Mouse (Mus musculus) limb, embryonic 14.5 days (tissue): ENCODE data around the gene Crebbp. TPM values are rescaled to one million over a fixed set of nuclear protein-coding genes. Genes with fewer than 3 reads are reported as not detected.

Source experiments
- ATAC-seq: fragments of 200-750 bp; cut with Nextera tagmentation; 2 replicates; pipeline ENCODE4 v1.8.0; 2017; ENCODE audit warnings: low read depth, moderate number of reproducible peaks, moderate TSS enrichment; ENCODE audit not compliant: low FRiP score
- DNase-seq: peaks from one replicate; pipeline ENCODE4 v3.0.0-alpha.2; 2015; ENCODE audit warnings: low spot score
- H3K27ac ChIP-seq: fragments of 300-500 bp; sonication (generic); replicated peaks from 2 replicates; pipeline ENCODE4 v1.5.1; 2014; ENCODE audit warnings: low read depth, mild to moderate bottlenecking, low read length, moderate library complexity, mixed read lengths
- H3K27me3 ChIP-seq: fragments of 300-500 bp; sonication (generic); 2 replicates; pipeline ENCODE4 v1.6.1; 2014; ENCODE audit warnings: low read length, mixed read lengths; ENCODE audit not compliant: control insufficient read depth, insufficient read depth
- H3K36me3 ChIP-seq: fragments of 300-500 bp; sonication (generic); 2 replicates; pipeline ENCODE4 v1.6.1; 2014; ENCODE audit warnings: mild to moderate bottlenecking, low read length, moderate library complexity, mixed read lengths; ENCODE audit not compliant: control insufficient read depth, insufficient read depth
- H3K4me1 ChIP-seq: fragments of 300-500 bp; sonication (generic); 2 replicates; pipeline ENCODE4 v1.6.1; 2014; ENCODE audit warnings: antibody characterized with exemption, low read length, mixed read lengths; ENCODE audit not compliant: control insufficient read depth, insufficient read depth
- H3K4me2 ChIP-seq: fragments of 300-500 bp; sonication (generic); replicated peaks from 2 replicates; pipeline ENCODE4 v1.6.1; 2014; ENCODE audit warnings: low read depth, mild to moderate bottlenecking, low read length, moderate library complexity; ENCODE audit not compliant: severe bottlenecking
- H3K4me3 ChIP-seq: fragments of 300-500 bp; sonication (generic); replicated peaks from 2 replicates; pipeline ENCODE4 v1.5.1; 2014; ENCODE audit warnings: low read length
- H3K9ac ChIP-seq: fragments of 300-500 bp; sonication (generic); 2 replicates; pipeline ENCODE4 v1.6.1; 2014; ENCODE audit warnings: mild to moderate bottlenecking, low read depth, low read length, moderate library complexity; ENCODE audit not compliant: severe bottlenecking
- H3K9me3 ChIP-seq: fragments of 300-500 bp; sonication (generic); 2 replicates; pipeline ENCODE4 v1.6.1; 2016; ENCODE audit warnings: low read length; ENCODE audit not compliant: control insufficient read depth
- POLR2A ChIP-seq: fragments of 200-500 bp; IDR thresholded peaks from 2 replicates; pipeline ENCODE4 v1.8.0; 2012; ENCODE audit warnings: inconsistent platforms, mild to moderate bottlenecking, moderate library complexity, borderline replicate concordance; ENCODE audit not compliant: insufficient read depth, insufficient read length; ENCODE audit errors: extremely low read depth
- WGBS: fragments of 180-500 bp; shearing (Covaris S2); extraction: QIAGEN DNeasy Blood & Tissue Kit; methylation state at CpG from one replicate; pipeline ENCODE4 v1.1.7; 2014; 5-methylcytosine and 5-hydroxymethylcytosine counted together
- polyA plus RNA-seq, 2 experiments: library from polyadenylated mRNA; depleted of rRNA in 1 of 2; stranded (reverse) in 1 of 2; unstranded in 1 of 2; fragments of >200 nt; fragmentation: Nextera tagmentation in 1 of 2; extraction: Ambion mirVana in 1 of 2; gene quantifications; 2 replicates each; pipeline versions ENCODE4 v1.2.1 to v1.2.3; 2012 to 2014

The Crebbp gene
- polyA plus RNA-seq, 2 experiments = 31.3 to 60.5 TPM

GRCm38 (mm10) chr16:4160246-4160897 lies 53.4 kb downstream of the Crebbp start:
- 81% methylated on average over 4 of the region's 4 CpGs for WGBS
- Histone ChIP-seq H3K4me1 (peaks cover 15% of the 10 kb centered on the region), H3K36me3 (no peaks in the 10 kb centered on the region), H3K4me3 (no peak overlapping the region), H3K4me2 (no peak overlapping the region), H3K9ac (no peak overlapping the region), H3K27me3 (no peaks in the 10 kb centered on the region), H3K9me3 (no peaks in the 10 kb centered on the region), H3K27ac (no peak overlapping the region)
- ATAC-seq = 0 out of 2 replicates have a peak, but pooled peaks have one; percentile 34
- DNase-seq = peak; percentile 83
- no peak for TF ChIP-seq POLR2A

DNA sequence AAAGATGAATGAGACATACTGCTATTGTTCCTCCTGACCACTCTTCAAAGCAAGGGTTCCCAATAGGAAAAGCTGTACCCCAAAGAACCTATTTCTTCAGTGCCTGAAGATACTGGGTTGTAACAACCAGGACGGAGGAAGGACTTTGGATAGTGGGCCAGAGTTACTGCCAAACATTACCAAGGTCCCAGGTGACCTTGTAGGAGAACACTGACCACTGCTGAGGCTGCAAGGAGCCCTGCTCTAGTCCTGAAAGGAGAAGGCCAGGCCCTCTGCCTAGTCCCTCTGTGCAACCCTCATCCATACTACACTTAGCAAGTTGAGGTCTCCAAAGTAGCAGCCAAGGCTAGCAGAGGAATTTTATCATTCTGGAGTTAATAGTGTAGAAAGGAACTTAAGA lies 60.7 kb downstream of the Crebbp start:
- Histone ChIP-seq H3K9ac (no peak overlapping the region), H3K9me3 (no peaks in the 10 kb centered on the region), H3K27me3 (no peaks in the 10 kb centered on the region), H3K27ac (no peak overlapping the region), H3K4me3 (no peak overlapping the region), H3K4me1 (no peaks in the 10 kb centered on the region), H3K4me2 (no peak overlapping the region), H3K36me3 (peaks cover 35% of the 10 kb centered on the region)
- DNase-seq = no peak
- WGBS = 93% methylated on average over 1 of the region's 1 CpGs
- no peak for ATAC-seq
- TF ChIP-seq POLR2A = no peak

DNA sequence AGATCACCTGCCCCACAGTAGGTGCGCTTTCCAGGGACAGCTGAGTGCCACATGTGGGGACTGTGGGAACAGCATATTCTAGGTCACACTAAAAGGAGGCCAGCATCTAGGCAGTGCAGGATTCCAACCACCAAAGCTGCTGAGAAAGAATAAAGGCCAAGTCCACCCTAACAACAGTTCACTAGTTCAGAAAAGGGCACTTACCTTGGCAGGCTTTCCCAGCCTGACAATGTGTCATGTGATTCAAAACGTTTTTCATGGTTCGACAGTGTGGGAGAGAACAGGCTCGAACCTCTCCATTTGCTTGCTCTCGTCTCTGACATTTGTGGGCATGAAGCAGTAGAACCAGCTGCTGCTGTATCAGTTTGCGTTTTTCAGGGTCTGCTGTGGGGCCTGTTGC lies 75.3 kb downstream of the Crebbp start:
- no peak for ATAC-seq
- no peak for DNase-seq
- H3K27ac ChIP-seq = no peak overlapping the region
- H3K27me3 ChIP-seq = no peaks in the 10 kb centered on the region
- TF ChIP-seq POLR2A = no peak
- peaks cover 38% of the 10 kb centered on the region for H3K36me3 ChIP-seq
- no peak overlapping the region for H3K4me2 ChIP-seq
- no peak overlapping the region for H3K4me3 ChIP-seq
- H3K9me3 ChIP-seq = no peaks in the 10 kb centered on the region
- WGBS = 75% methylated on average over 6 of the region's 6 CpGs
- no peak overlapping the region for H3K9ac ChIP-seq
- no peaks in the 10 kb centered on the region for H3K4me1 ChIP-seq

DNA sequence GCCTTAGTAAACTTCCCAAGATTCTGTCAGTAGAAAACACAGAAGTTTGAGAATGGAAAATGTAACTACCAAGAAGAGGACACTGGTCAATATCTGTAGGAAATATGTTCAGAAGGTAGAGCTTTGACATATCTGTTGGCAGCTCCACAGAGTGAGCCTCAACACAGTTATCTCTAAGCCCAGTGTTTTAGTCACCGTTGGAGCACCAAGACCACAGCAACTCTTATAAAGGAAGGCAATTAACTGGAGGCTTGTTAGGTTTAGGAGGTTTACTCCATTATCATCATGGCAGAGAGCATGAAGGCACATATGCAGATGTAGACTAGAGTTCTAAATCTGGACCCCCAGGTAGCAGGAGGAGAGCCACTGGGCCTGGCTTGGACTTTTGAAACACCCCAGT lies 80.0 kb downstream of the Crebbp start:
- 100% methylated on average over 1 of the region's 1 CpGs for WGBS
- no peak for ATAC-seq
- H3K4me3 ChIP-seq = no peak overlapping the region
- no peak for DNase-seq
- H3K27ac ChIP-seq = no peak overlapping the region
- H3K4me2 ChIP-seq = no peak overlapping the region
- no peak overlapping the region for H3K9ac ChIP-seq
- H3K27me3 ChIP-seq = no peaks in the 10 kb centered on the region
- no peaks in the 10 kb centered on the region for H3K9me3 ChIP-seq
- no peaks in the 10 kb centered on the region for H3K4me1 ChIP-seq
- H3K36me3 ChIP-seq = peaks cover 48% of the 10 kb centered on the region
- no peak for TF ChIP-seq POLR2A

GRCm38 (mm10) chr16:4128894-4129293 lies 84.9 kb downstream of the Crebbp start:
- no peak for ATAC-seq
- Histone ChIP-seq H3K9me3 (no peaks in the 10 kb centered on the region), H3K9ac (no peak overlapping the region), H3K27ac (no peak overlapping the region), H3K4me1 (no peaks in the 10 kb centered on the region), H3K4me2 (no peak overlapping the region), H3K4me3 (no peak overlapping the region), H3K36me3 (peaks cover 49% of the 10 kb centered on the region), H3K27me3 (no peaks in the 10 kb centered on the region)
- 100% methylated on average over 1 of the region's 1 CpGs for WGBS
- no peak for DNase-seq
- TF ChIP-seq POLR2A = no peak

- H3K9me3 ChIP-seq = no peaks in the 10 kb centered on the region
- H3K9ac ChIP-seq = no peak overlapping the region
- ATAC-seq = no peak
- no peak for TF ChIP-seq POLR2A
- H3K4me3 ChIP-seq = no peak overlapping the region
- H3K4me1 ChIP-seq = no peaks in the 10 kb centered on the region
- DNase-seq = no peak
- no peak overlapping the region for H3K27ac ChIP-seq
- over 99% methylated on average over 4 of the region's 4 CpGs for WGBS
- H3K36me3 ChIP-seq = peaks cover 88% of the 10 kb centered on the region
- no peak overlapping the region for H3K4me2 ChIP-seq
- no peaks in the 10 kb centered on the region for H3K27me3 ChIP-seq
These were observed 96.7 kb downstream of the Crebbp start for GRCm38 (mm10) chr16:4117072-4117471.
